Mouse (Mus musculus) forebrain, embryonic 12.5 days (tissue): ENCODE results near the gene Vrk1. TPM values are rescaled to one million over a fixed set of nuclear protein-coding genes. Genes with fewer than 3 reads are reported as not detected.

ENCODE experiments used
- ATAC-seq: fragments of 200-750 bp; cut with Nextera tagmentation; 2 replicates; pipeline ENCODE4 v1.8.0; 2017; ENCODE audit warnings: moderate TSS enrichment; ENCODE audit not compliant: low FRiP score
- H3K27ac ChIP-seq: fragments of 300-500 bp; sonication (generic); 2 replicates; pipeline ENCODE4 v1.5.1; 2016; ENCODE audit warnings: mild to moderate bottlenecking
- H3K27me3 ChIP-seq: fragments of 300-500 bp; sonication (generic); 2 replicates; pipeline ENCODE4 v1.6.1; 2016; ENCODE audit warnings: mild to moderate bottlenecking
- H3K36me3 ChIP-seq: fragments of 300-500 bp; sonication (generic); replicated peaks from 2 replicates; pipeline ENCODE4 v1.6.1; 2016; ENCODE audit warnings: mild to moderate bottlenecking
- H3K4me1 ChIP-seq: fragments of 300-500 bp; sonication (generic); 2 replicates; pipeline ENCODE4 v1.6.1; 2016
- H3K4me2 ChIP-seq: fragments of 300-500 bp; sonication (generic); 2 replicates; pipeline ENCODE4 v1.6.1; 2016; ENCODE audit warnings: mild to moderate bottlenecking, moderate library complexity
- H3K4me3 ChIP-seq: fragments of 300-500 bp; sonication (generic); replicated peaks from 2 replicates; pipeline ENCODE4 v1.5.1; 2016; ENCODE audit warnings: mild to moderate bottlenecking
- H3K9ac ChIP-seq: fragments of 300-500 bp; sonication (generic); 2 replicates; pipeline ENCODE4 v1.6.1; 2016; ENCODE audit warnings: mild to moderate bottlenecking
- H3K9me3 ChIP-seq: fragments of 300-500 bp; sonication (generic); 2 replicates; pipeline ENCODE4 v1.6.1; 2016
- WGBS: fragments of 180-500 bp; shearing (Covaris S2); methylation state at CpG from one replicate; pipeline ENCODE4 v1.1.7; 2016; 5-methylcytosine and 5-hydroxymethylcytosine counted together
- polyA plus RNA-seq: library from polyadenylated mRNA; unstranded; fragments of >200 nt; fragmentation: Nextera tagmentation; extraction: Ambion mirVana; gene quantifications from 2 replicates; pipeline ENCODE4 v1.2.1, GENCODE M21; 2016

Gene Vrk1
- polyA plus RNA-seq = 97.7 and 106 TPM in 2 replicates

GRCm38 (mm10) chr12:106010065-106010915 lies at the start of gene Vrk1:
Gene Vrk1 (plus strand): TSS chr12:106010228.
- under 1% methylated on average over 71 of the region's 72 CpGs for WGBS

GRCm38 (mm10) chr12:105960592-105961330 lies 49.3 kb upstream of the Vrk1 start:
- Histone ChIP-seq H3K4me1 (peaks cover 55% of the 10 kb centered on the region), H3K9me3 (no peaks in the 10 kb centered on the region), H3K36me3 (no peaks in the 10 kb centered on the region), H3K27me3 (peaks cover 6% of the 10 kb centered on the region; the same call in 1 of the 2 replicates), H3K9ac (peak overlapping the region; percentile 44; the same call in 1 of the 2 replicates), H3K27ac (peak overlapping the region; percentile 92), H3K4me2 (peak overlapping the region; percentile 84), H3K4me3 (peak overlapping the region; percentile 2; the same call in 1 of the 2 replicates)
- ATAC-seq = peak; percentile 55
- WGBS = 2% methylated on average over 19 of the region's 19 CpGs

More at GRCm38 (mm10) chr12:106010065-106010915, at the start of gene Vrk1:
- Histone ChIP-seq H3K4me3 (peak within 1 kb of the TSS; percentile 83), H3K36me3 (no peaks in the 10 kb centered on the region), H3K9me3 (no peaks in the 10 kb centered on the region), H3K27me3 (no peaks in the 10 kb centered on the region), H3K9ac (peak within 1 kb of the TSS; percentile 77), H3K4me2 (peak within 1 kb of the TSS; percentile 74), H3K4me1 (peaks cover 14% of the 10 kb centered on the region), H3K27ac (peak within 1 kb of the TSS; percentile 48)
- peak; percentile 100 for ATAC-seq

GRCm38 (mm10) chr12:105961667-105962066 lies 48.4 kb upstream of the Vrk1 start:
- no peak overlapping the region for H3K9ac ChIP-seq
- 1% methylated on average over 12 of the region's 12 CpGs for WGBS
- H3K4me2 ChIP-seq = peak overlapping the region; percentile 84
- no peaks in the 10 kb centered on the region for H3K36me3 ChIP-seq
- H3K4me1 ChIP-seq = peaks cover 47% of the 10 kb centered on the region
- H3K9me3 ChIP-seq = no peaks in the 10 kb centered on the region
- peaks cover 6% of the 10 kb centered on the region; the same call in 1 of the 2 replicates for H3K27me3 ChIP-seq
- H3K27ac ChIP-seq = peak overlapping the region; percentile 92
- ATAC-seq = no peak
- H3K4me3 ChIP-seq = no peak overlapping the region

- Histone ChIP-seq H3K9me3 (no peaks in the 10 kb centered on the region), H3K9ac (peak overlapping the region; percentile 65), H3K27me3 (peaks cover 6% of the 10 kb centered on the region; the same call in 1 of the 2 replicates), H3K36me3 (no peaks in the 10 kb centered on the region), H3K4me1 (peaks cover 52% of the 10 kb centered on the region), H3K4me2 (peak overlapping the region; percentile 84), H3K27ac (peak overlapping the region; percentile 92), H3K4me3 (peak overlapping the region; percentile 41)
- under 1% methylated on average over 36 of the region's 37 CpGs for WGBS
- ATAC-seq = peak; percentile 93
Measured at GRCm38 (mm10) chr12:105962103-105963011, 47.7 kb upstream of the Vrk1 start.

- WGBS = 3% methylated on average over 30 of the region's 30 CpGs
- Histone ChIP-seq H3K4me2 (peak overlapping the region; percentile 84), H3K9ac (peak overlapping the region; percentile 65), H3K27me3 (peaks cover 6% of the 10 kb centered on the region; the same call in 1 of the 2 replicates), H3K36me3 (no peaks in the 10 kb centered on the region), H3K27ac (peak overlapping the region; percentile 92), H3K4me1 (peaks cover 56% of the 10 kb centered on the region), H3K9me3 (no peaks in the 10 kb centered on the region), H3K4me3 (peak overlapping the region; percentile 41)
- peak; percentile 18 for ATAC-seq
Measured at GRCm38 (mm10) chr12:105963012-105963572, 46.9 kb upstream of the Vrk1 start.

GRCm38 (mm10) chr12:105966887-105967637 lies 43.0 kb upstream of the Vrk1 start:
- peaks cover 6% of the 10 kb centered on the region; the same call in 1 of the 2 replicates for H3K27me3 ChIP-seq
- H3K9ac ChIP-seq = no peak overlapping the region
- no peak overlapping the region for H3K4me3 ChIP-seq
- 47% methylated on average over 19 of the region's 19 CpGs for WGBS
- no peaks in the 10 kb centered on the region for H3K36me3 ChIP-seq
- no peak for ATAC-seq
- H3K9me3 ChIP-seq = 0 out of 2 replicates have a peak, but pooled peaks cover 1% of the 10 kb centered on the region
- H3K4me1 ChIP-seq = peaks cover 27% of the 10 kb centered on the region
- no peak overlapping the region for H3K27ac ChIP-seq
- peak overlapping the region; percentile 41; the same call in 1 of the 2 replicates for H3K4me2 ChIP-seq

- no peak for ATAC-seq
- Histone ChIP-seq H3K4me3 (no peak overlapping the region), H3K9ac (0 out of 2 replicates have a peak overlapping the region, but pooled peaks have one; percentile 3), H3K27me3 (peaks cover 6% of the 10 kb centered on the region; the same call in 1 of the 2 replicates), H3K4me2 (peak overlapping the region; percentile 41), H3K4me1 (peaks cover 21% of the 10 kb centered on the region), H3K36me3 (no peaks in the 10 kb centered on the region), H3K27ac (no peak overlapping the region), H3K9me3 (0 out of 2 replicates have a peak, but pooled peaks cover 2% of the 10 kb centered on the region)
- WGBS = 10% methylated on average over 18 of the region's 18 CpGs
Measured at GRCm38 (mm10) chr12:105967806-105968205, 42.2 kb upstream of the Vrk1 start.

GRCm38 (mm10) chr12:105971182-105971581 lies 38.8 kb upstream of the Vrk1 start:
- Histone ChIP-seq H3K4me1 (peaks cover 30% of the 10 kb centered on the region), H3K27me3 (no peaks in the 10 kb centered on the region; the same call in 1 of the 2 replicates), H3K36me3 (no peaks in the 10 kb centered on the region), H3K9ac (no peak overlapping the region), H3K9me3 (0 out of 2 replicates have a peak, but pooled peaks cover 2% of the 10 kb centered on the region), H3K4me3 (no peak overlapping the region), H3K4me2 (no peak overlapping the region), H3K27ac (0 out of 2 replicates have a peak overlapping the region, but pooled peaks have one; percentile 8)
- no peak for ATAC-seq
- WGBS = 76% methylated on average over 7 of the region's 7 CpGs

GRCm38 (mm10) chr12:105972673-105973072 lies 37.4 kb upstream of the Vrk1 start:
- WGBS = 91% methylated on average over 8 of the region's 8 CpGs
- no peaks in the 10 kb centered on the region for H3K36me3 ChIP-seq
- no peak overlapping the region for H3K4me3 ChIP-seq
- no peak for ATAC-seq
- no peaks in the 10 kb centered on the region for H3K27me3 ChIP-seq
- no peak overlapping the region for H3K9ac ChIP-seq
- peaks cover 25% of the 10 kb centered on the region for H3K4me1 ChIP-seq
- H3K4me2 ChIP-seq = no peak overlapping the region
- 0 out of 2 replicates have a peak, but pooled peaks cover 2% of the 10 kb centered on the region for H3K9me3 ChIP-seq
- H3K27ac ChIP-seq = 0 out of 2 replicates have a peak overlapping the region, but pooled peaks have one; percentile 86

- ATAC-seq = peak; percentile 76
Measured at GRCm38 (mm10) chr12:105973691-105974090, 36.3 kb upstream of the Vrk1 start.

More at GRCm38 (mm10) chr12:105973691-105974090, 36.3 kb upstream of the Vrk1 start:
- Histone ChIP-seq H3K9ac (no peak overlapping the region; the same call in 1 of the 2 replicates), H3K9me3 (0 out of 2 replicates have a peak, but pooled peaks cover 2% of the 10 kb centered on the region), H3K4me1 (peaks cover 20% of the 10 kb centered on the region), H3K27me3 (no peaks in the 10 kb centered on the region), H3K4me3 (no peak overlapping the region), H3K36me3 (no peaks in the 10 kb centered on the region), H3K27ac (peak overlapping the region; percentile 86), H3K4me2 (no peak overlapping the region)
- 16% methylated on average over 9 of the region's 9 CpGs for WGBS
